Mouse (Mus musculus) gastrocnemius, adult 2 months (tissue): ENCODE measurements around the gene Zfp366. TPM values are rescaled to one million over a fixed set of nuclear protein-coding genes. Genes with fewer than 3 reads are reported as not detected.

Experiments used
- DNase-seq: peaks from one replicate; pipeline ENCODE4 v3.0.0; 2022
- H3K27ac ChIP-seq: fragments of 200-600 bp; 2 replicates; pipeline ENCODE4 v1.8.1; 2022; ENCODE audit warnings: mild to moderate bottlenecking
- H3K4me3 ChIP-seq: fragments of 200-600 bp; 2 replicates; pipeline ENCODE4 v1.8.1; 2022; ENCODE audit warnings: mild to moderate bottlenecking, moderate library complexity
- CTCF ChIP-seq: fragments of 200-600 bp; IDR thresholded peaks from 2 replicates; pipeline ENCODE4 v1.8.1; 2022; ENCODE audit warnings: antibody characterized with exemption, mild to moderate bottlenecking, moderate library complexity
- intact Hi-C: fragments of 180-260 bp; cut with DNase I; formaldehyde crosslinking; loops from one replicate; pipeline ENCODE4 v1.15.1; 2025
- total RNA-seq, 2 experiments: library from RNA; stranded (reverse); gene quantifications; 2 replicates each; pipeline ENCODE4 v1.2.3; 2021

Gene Zfp366
- total RNA-seq, 2 experiments from 2014 or later: 3.1 to 7.8 TPM

- H3K27ac ChIP-seq: peak overlapping the region; percentile 86
- H3K4me3 ChIP-seq: no peak overlapping the region
- intact Hi-C loops: no loop called here
- no peak for DNase-seq
- TF ChIP-seq CTCF: no peak
These were observed 51.6 kb downstream of the Zfp366 start for GRCm38 (mm10) chr13:99236222-99236621.

- Histone ChIP-seq H3K27ac (peak overlapping the region; percentile 86), H3K4me3 (no peak overlapping the region)
- no peak for DNase-seq
- intact Hi-C loops: no loop called here
- no peak for TF ChIP-seq CTCF
These were observed 52.5 kb downstream of the Zfp366 start for GRCm38 (mm10) chr13:99237122-99237521.

GRCm38 (mm10) chr13:99237841-99238216, 53.2 kb downstream of the Zfp366 start:
- TF ChIP-seq CTCF: no peak
- Histone ChIP-seq H3K27ac (peak overlapping the region; percentile 86), H3K4me3 (peak overlapping the region; percentile 18)
- intact Hi-C loops: loop anchor here (2.0 kb wide), 1 partner anchor 47 kb away; no protein-coding TSS in a partner anchor
- DNase-seq: no peak

GRCm38 (mm10) chr13:99238217-99239160, 53.9 kb downstream of the Zfp366 start:
- intact Hi-C loops: loop anchor here (2.0 kb wide), 1 partner anchor 48 kb away; no protein-coding TSS in a partner anchor
- Histone ChIP-seq H3K4me3 (peak overlapping the region; percentile 47), H3K27ac (peak overlapping the region; percentile 86)
- TF ChIP-seq CTCF: no peak
- peak; percentile 82 for DNase-seq

- H3K27ac ChIP-seq: peak overlapping the region; percentile 86
- peak overlapping the region; percentile 47 for H3K4me3 ChIP-seq
- no peak for DNase-seq
- intact Hi-C loops: loop anchor here (2.0 kb wide), 1 partner anchor 48 kb away; no protein-coding TSS in a partner anchor
- no peak for TF ChIP-seq CTCF
These were observed 54.5 kb downstream of the Zfp366 start for GRCm38 (mm10) chr13:99239161-99239530.

- DNase-seq: no peak
These were observed 55.1 kb downstream of the Zfp366 start for GRCm38 (mm10) chr13:99239741-99240140.

GRCm38 (mm10) chr13:99241984-99242383, 57.4 kb downstream of the Zfp366 start:
- DNase-seq: no peak
- no peak overlapping the region for H3K4me3 ChIP-seq
- no peak for TF ChIP-seq CTCF
- H3K27ac ChIP-seq: peak overlapping the region; percentile 49; the same call in 1 of the 2 replicates
- intact Hi-C loops: no loop called here

More at GRCm38 (mm10) chr13:99239741-99240140, 55.1 kb downstream of the Zfp366 start:
- H3K4me3 ChIP-seq: peak overlapping the region; percentile 47
- TF ChIP-seq CTCF: no peak
- intact Hi-C loops: loop anchor here (2.0 kb wide), 1 partner anchor 49 kb away; no protein-coding TSS in a partner anchor
- H3K27ac ChIP-seq: peak overlapping the region; percentile 86

GRCm38 (mm10) chr13:99242895-99243294, 58.3 kb downstream of the Zfp366 start:
- peak overlapping the region; percentile 41 for H3K27ac ChIP-seq
- no peak for DNase-seq
- no peak for TF ChIP-seq CTCF
- intact Hi-C loops: no loop called here
- no peak overlapping the region for H3K4me3 ChIP-seq

GRCm38 (mm10) chr13:99243831-99244230, 59.2 kb downstream of the Zfp366 start:
- Histone ChIP-seq H3K27ac (no peak overlapping the region), H3K4me3 (no peak overlapping the region)
- no peak for TF ChIP-seq CTCF
- no peak for DNase-seq
- intact Hi-C loops: no loop called here

GRCm38 (mm10) chr13:99244471-99244870, 59.8 kb downstream of the Zfp366 start:
- no peak overlapping the region for H3K4me3 ChIP-seq
- intact Hi-C loops: no loop called here
- TF ChIP-seq CTCF: no peak

GRCm38 (mm10) chr13:99244896-99245295, 60.3 kb downstream of the Zfp366 start:
- H3K4me3 ChIP-seq: no peak overlapping the region
- intact Hi-C loops: no loop called here
- no peak for DNase-seq
- TF ChIP-seq CTCF: no peak
- peak overlapping the region; percentile 53 for H3K27ac ChIP-seq

More at GRCm38 (mm10) chr13:99244471-99244870, 59.8 kb downstream of the Zfp366 start:
- DNase-seq: no peak
- H3K27ac ChIP-seq: no peak overlapping the region

- peak; percentile 53 for DNase-seq
- TF ChIP-seq CTCF: no peak
- Histone ChIP-seq H3K4me3 (no peak overlapping the region), H3K27ac (peak overlapping the region; percentile 41)
- intact Hi-C loops: no loop called here
These were observed 61.4 kb downstream of the Zfp366 start for GRCm38 (mm10) chr13:99245916-99246460.

GRCm38 (mm10) chr13:99250806-99251205, 66.2 kb downstream of the Zfp366 start:
- DNase-seq: no peak
- intact Hi-C loops: no loop called here
- TF ChIP-seq CTCF: no peak

More at GRCm38 (mm10) chr13:99250806-99251205, 66.2 kb downstream of the Zfp366 start:
- H3K4me3 ChIP-seq: no peak overlapping the region
- H3K27ac ChIP-seq: no peak overlapping the region
